Mouse (Mus musculus) layer of hippocampus, postnatal 14 days (tissue): ENCODE results near the gene Krtap17-1. TPM values are rescaled to one million over a fixed set of nuclear protein-coding genes. Genes with fewer than 3 reads are reported as not detected.

ENCODE experiments used
- DNase-seq, 2 experiments: peaks; one replicate each; pipeline ENCODE4 v3.0.0; 2021 to 2022; ENCODE audit warnings: low spot score in 2 of 2, mixed read lengths in 1 of 2
- long read RNA-seq, 2 experiments: library from polyadenylated mRNA; stranded (forward); transcript quantifications; one replicate each; pipeline ENCODE4 v2.0.0; 2021
- total RNA-seq, 2 experiments: library from RNA; stranded (reverse); gene quantifications; 2 replicates each; pipeline ENCODE4 v1.2.3; 2021

Gene Krtap17-1
- total RNA-seq = not detected
- long read RNA-seq, experiment 1 = 0 reads
- long read RNA-seq, experiment 2 = 0 reads

DNA sequence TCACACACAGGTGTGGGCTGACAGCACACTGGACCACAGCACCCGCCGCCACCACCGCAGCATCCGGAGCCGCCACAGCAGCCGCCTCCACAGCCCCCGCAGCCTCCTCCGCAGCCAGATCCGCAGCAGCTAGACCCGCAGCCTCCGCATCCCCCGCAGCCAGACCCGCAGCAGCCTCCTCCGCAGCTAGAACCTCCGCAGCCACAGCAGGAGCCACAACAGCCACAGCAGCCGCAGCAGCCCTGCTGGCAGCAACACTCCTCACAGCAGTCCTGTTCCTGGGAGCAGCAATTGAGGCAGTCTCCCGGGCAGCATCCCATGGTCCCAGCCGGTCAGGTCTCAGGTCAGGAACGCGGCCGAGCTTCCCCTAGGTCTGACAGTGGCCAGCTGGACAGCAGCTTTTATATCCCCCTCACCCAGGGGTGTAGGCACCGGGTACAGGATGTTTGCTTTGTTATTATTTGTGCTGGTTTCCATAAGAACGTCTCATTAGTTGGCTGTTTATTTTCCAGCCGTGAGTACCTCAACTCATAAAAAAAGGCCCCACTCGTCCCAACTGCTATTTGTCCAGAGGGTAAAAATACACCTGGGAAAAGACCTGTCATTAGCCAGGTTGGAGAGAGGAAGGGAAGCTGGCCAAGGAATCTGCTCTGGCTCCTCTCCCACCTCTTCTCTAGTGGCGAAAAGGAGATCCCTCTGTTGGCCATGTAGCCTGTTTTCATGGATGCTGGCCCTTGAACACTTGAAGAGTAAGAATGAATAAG is at the start of gene Krtap17-1:
Gene Krtap17-1, minus strand, starts transcription at position 375 of the 764 bp plus-strand sequence.
- DNase-seq = no peak

DNA sequence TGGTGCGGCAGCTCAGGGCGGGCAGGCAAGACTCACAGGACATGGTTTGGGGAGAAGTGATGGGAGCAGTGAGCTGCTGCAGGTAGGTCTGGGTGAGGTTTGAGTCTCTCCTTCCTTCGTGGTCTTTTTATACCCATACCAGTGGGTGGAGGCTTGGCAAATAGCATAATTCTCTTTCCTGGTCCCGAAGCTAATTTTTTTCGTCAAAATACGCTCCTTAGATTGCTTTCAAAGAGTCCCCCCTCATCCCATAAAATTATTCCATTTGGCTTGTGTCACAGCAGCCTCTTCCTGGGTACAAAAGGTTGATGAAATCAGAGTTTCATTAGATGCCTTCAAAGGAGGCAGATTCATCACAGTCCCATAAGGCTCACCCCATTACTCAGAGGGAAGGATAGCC is 47.7 kb upstream of the Krtap17-1 start, which contains the start of gene Krt34:
Gene Krt34, minus strand, starts transcription at position 101 of the 400 bp plus-strand sequence.
- DNase-seq = no peak

DNA sequence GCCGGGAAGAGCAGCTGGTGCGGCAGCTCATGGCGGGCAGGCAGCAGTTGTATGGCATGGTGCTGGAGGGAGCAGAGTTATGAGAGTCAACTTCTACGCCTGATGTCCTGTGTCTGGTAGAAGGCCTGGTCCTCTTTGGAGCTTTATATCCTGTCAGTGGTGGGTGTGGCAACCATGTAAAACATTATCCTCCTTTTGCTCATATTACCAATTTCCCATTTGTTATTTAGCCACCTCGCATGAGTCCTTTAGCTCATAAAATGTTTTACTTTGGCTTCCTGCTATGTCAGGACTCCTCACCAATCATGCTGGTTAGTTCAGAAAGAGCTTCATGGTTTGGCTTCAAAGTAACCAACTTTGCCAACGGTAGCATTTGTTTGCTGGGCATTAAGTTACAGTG is 36.0 kb upstream of the Krtap17-1 start, which contains the start of gene Krt33b:
Gene Krt33b, minus strand, starts transcription at position 101 of the 400 bp plus-strand sequence.
- DNase-seq = no peak

DNA sequence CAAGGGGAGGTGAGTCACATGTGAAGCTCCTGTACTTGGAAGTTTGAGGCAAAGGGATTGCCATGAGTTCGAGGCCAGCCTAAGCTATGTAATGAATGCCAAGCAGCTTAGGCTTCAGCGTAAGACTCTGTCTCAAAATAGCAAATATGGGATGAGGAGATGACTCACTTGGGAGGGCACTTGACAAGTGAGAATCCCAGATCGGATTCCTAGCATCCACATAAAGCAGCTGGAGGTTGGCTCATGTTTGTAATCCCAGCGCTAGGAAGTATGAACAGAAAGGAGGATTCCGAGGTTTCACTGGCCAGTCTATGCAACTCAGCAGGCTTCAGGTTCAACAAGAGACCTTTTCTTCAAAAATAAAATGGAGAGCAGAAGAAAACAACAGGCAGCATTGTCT is 27.6 kb upstream of the Krtap17-1 start:
- no peak for DNase-seq

DNA sequence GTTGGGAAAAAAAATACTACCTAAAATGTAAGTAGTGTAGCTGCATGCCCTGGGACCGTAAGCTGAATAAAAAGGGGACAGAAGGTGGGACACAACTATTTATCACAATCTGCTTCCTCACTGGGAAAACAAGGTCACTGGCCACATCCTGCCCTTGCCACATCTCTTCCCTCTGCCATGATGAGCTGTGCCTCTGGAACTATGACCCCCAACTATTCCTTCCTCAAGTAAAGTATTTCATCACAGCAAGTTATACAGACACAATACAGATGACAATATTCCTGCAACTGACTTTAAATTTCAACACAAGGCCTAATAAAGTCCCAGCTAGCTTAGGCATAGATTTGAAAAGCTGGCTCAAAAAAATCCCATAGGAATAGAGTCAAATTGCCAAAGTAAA is 25.7 kb upstream of the Krtap17-1 start:
- DNase-seq = no peak

DNA sequence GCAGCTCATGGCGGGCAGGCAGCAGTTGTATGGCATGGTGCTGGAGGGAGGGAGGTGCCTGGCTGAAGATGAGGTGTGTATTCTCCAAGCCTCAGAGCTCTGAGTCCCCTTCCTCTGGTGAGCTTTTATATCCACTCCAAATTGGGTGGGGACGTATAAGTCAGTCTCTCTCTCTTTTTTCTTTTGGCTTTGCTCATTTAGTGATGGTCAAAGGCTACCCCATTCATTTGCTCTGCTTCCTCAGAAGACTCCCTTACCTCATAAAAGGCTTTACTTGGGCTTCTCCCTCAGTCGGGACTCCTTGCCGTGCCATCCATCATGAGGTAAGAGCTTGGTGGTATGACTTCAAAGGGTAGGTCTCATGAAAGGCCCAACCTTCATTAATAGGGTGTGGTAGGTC is 22.3 kb upstream of the Krtap17-1 start, which contains the start of gene Krt33a:
Gene Krt33a, minus strand, starts transcription at position 101 of the 400 bp plus-strand sequence.
- no peak for DNase-seq

DNA sequence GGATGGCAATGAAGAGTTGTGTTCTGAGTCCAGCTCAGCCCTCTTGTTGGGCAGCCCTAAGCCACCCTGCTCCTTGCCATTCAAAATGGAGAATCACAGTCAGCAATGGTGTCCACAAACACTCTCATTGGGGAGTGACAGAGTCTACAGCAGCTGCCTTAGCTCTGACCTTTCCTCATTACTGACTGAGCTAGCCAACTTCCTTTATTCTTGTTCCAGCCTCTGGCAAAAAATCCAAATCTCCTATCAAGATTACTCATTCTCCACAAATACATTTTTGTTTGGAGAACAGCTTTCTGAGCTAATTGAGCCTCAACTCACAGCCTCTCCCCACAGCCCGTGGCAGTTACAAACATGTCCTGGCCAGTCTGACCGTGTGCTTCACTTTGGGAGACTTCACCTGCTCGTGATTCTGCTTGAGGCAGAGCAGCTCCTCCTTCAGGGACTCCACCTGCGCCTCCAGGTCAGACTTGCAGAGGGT is 19.9 kb upstream of the Krtap17-1 start:
- no peak for DNase-seq

DNA sequence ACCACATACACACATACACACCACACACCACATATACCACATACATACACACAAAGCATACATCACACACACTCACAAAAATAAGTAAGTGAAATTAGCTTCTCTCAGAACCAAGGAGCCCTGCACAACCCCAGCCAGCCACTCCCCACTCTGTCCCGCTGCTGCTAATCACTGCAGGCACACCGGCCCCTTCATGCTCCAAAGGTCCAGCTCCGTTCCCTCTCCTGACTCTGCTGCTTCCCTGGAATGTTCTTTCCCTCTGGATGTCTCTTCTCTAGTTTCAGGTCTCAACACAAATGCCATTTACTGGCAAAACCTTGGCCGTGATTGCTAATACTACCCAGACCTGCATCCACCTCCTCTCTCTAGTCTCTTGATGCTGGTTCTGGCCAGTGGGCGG is 16.9 kb upstream of the Krtap17-1 start:
- DNase-seq = no peak

DNA sequence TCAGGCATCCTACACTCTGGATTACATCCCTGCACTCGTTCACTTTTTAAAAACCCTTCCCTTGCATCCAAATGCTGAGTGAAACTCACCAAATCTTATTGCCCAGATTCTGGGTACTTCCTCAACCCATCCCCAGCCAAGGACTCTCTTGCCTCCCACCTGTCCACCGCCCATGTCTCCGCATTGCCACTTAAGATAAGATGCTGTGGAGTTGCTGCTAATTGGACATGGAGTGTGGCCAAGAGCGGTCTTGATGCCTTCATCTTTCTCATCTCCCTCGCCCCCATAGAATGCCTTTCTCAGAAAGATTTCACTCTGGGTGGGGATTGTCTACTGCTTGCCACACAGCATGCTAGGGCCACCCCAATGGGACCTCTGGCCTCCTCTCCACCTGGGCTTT is 14.5 kb upstream of the Krtap17-1 start:
- no peak for DNase-seq

DNA sequence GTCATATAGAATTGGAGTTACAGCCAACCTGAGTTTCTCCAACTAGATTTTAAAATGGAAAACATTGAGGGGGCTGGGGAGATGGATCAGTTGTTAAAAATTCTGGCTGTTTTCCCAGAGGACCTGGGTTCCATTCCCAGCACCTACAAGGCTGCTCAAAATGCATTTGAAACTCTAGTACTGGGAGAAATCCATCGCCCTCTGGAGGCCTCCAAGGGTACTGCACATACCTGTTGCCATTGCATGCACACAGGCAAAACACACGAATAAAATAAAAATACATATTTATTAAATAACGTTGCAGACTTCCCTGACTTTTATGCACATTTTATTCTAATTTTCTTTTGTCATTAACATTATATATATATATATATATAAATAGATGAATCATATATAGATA is 12.8 kb upstream of the Krtap17-1 start:
- no peak for DNase-seq

DNA sequence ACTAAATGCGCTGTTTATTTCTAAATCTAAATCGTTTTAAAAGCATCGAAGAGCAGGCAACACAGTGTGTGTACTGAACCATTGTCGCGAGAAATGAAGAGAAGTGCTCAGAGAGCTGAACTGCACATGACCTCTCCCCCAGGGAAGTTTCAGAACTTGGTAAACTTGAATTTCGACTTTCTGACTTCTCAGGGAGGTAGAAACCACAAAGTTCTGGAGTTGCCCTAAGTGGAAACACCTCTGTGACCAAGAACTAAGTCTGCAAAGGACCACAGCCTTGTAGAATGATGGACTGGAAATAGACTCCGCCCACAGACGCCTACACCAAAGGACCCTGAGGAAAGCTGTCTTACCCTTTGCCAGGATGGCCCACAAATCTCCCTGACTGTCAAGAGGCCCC is 12.1 kb upstream of the Krtap17-1 start:
- no peak for DNase-seq

DNA sequence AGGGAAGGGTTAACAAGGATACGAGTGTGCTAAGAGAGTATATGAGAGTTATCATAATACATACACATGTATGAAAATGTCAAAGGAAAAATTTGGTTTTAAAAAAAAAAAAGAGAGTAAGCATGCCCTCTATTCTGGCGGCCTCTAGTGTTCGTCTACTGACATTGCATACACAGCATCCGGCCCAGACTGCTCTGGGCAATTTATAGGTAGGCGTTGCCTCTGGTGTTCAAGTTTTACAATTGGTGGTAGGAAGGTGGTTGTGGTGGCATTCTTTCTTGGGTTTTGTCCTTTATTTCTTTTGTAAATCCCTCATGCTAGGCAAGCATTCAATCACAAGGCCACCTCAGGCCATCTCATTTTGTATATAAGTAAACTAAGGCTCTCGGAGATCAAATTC is 11.1 kb upstream of the Krtap17-1 start:
- DNase-seq = peak; percentile 47 to 68

DNA sequence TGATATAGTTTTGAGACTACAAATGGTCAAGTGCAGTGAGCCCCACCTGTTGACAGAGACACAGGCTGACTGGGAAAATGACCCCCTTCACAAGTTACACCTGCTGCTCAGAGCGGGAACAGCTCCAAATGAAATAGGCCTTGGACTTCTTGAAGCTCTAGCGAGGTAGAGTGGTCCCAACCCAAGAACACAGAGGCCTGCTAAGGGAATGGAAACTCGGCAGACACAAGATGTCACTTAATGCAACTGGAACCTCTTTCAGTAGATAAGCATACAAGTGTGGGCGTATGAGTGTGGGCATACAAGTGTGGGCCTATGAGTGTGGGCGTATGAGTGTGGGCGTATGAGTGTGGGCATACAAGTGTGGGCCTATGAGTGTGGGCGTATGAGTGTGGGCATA is 5.3 kb upstream of the Krtap17-1 start:
- DNase-seq = no peak

DNA sequence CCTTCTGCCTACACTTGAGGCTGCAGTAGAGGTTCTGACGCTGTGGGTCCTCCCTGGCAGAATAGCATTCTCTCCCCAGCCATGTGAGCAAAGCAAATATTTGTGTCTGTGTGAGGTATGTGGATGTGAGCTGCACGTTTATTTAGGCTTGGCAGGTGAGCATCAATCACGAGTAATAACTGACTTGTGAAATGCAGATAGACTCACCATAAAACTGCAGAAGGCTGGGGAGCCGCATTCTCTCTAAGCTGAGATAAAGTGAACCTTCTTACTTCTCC is 529 bp upstream of the Krtap17-1 start:
- DNase-seq = no peak

DNA sequence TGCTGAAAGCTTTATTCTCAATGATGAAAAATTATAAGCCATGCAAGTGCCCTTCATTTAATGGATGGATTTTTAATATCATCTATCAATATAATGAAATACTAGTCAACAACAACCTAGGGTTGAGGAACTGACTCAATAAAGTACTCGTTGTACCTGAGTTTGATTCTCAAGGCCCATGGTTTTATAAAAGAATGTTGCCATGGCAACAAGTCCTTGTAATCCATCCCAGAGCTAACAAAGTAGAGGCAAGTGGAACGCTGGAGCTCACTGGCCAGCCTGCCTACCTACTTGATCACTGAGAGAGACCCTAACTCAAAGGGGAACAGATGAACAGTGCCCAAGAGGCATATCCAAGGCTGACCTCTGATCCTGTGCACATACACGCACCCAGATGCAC is 3.2 kb downstream of the Krtap17-1 start:
- no peak for DNase-seq

DNA sequence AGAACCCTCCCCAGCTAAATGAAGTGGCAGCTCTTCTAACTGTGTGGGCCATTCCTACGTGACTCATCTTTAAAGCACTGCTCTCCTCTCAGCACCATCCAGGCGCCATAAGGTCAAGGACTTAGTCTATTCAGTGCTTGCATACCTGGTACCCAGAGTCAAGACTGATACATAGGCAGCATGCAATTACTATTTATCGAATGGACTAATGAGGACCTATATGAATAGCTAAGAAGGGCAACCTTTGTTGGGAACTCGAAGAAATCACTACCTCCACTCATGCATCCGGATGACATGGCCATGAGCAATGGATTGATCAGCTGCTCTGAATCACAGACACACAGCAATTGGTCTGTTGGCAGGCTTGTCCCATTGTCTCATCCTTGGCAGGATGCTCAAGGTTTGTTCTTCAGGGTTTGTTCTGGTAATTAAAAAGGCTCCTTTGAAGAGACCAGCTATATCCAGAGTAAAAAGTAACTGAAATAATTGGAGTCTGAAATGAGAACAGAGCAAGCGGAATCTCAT is 3.9 kb downstream of the Krtap17-1 start:
- no peak for DNase-seq

DNA sequence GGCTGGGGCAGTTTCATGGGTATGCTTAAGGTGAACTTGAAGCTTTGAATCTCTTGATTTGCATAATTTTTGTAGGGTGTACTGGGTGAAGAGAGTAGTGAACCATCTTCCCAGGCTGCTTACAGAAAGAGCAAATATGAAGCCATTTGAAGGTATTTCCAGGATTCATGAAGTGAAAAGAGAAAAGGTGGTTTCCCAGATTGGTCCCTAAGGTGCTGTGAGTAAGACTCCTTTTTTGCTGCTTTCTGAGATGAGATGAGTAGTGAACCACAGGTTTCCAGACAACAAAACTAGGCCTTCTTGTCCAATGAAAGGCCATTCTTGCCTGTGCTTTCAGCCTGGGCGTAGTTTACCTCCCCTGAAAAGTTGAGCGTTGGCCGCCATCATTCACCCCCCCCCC is 5.3 kb downstream of the Krtap17-1 start:
- DNase-seq = no peak

DNA sequence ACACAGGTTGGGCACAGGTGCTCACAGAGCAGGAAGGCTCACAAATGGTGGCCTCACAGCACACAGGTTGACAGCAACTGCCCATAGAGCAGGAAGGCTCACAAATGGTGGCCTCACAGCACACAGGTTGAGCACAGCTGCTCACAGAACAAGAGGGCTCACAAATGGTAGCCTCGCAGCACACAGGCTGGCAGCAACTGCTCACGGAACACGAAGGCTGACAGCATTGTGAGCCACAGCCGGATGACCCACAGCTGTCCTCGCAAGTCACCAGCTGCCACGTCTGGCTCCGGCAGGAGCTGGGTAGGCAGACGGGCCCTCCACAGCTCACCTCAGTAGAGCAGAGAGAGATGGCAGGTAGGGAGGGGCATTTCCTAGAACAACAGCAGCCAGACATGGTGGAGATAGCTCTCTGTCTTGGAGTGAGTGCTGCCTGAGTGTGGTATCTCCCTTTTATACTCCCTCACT is 7.6 kb downstream of the Krtap17-1 start, which contains the start of gene Krtap16-1:
Gene Krtap16-1, minus strand, starts transcription at position 418 of the 468 bp plus-strand sequence.
- no peak for DNase-seq

DNA sequence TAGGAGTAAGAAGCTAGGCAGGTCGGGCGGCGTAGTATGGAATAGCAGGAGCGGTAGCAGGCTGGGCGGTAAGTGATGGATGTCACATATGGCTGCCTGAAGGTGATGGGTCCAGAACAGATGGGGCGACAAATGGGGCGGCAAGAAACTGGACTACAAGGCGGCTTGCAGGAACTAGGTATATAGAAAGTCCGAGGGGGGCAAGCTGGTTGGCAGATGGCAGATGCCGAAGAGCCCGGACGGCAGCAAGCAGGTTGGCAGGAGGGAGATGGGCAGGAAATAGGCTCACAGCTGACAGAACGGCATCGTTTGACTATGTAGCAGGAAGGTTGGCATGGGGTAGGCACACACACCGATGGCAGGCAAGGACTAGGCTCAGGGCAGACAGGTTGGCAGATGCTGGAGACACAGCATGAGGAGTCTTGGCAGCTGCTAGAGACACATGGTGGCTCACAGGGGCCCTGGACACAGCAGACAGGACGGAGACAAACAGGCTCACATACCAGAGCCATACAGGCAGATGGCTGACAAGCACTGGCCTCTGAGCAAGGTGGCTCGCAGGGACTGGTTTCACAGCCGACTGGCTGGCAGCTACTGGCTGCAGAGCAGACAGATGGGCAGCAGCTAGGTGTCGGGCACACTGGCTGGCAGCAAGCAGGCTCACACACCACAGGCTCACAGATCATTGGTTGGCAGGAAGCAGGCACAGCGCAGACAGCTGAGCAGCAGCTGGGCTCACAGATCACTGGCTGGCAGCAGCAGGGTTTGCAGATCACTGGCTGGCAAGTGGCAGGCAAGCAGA is 8.3 kb downstream of the Krtap17-1 start:
- DNase-seq = peak; percentile 60 to 71

DNA sequence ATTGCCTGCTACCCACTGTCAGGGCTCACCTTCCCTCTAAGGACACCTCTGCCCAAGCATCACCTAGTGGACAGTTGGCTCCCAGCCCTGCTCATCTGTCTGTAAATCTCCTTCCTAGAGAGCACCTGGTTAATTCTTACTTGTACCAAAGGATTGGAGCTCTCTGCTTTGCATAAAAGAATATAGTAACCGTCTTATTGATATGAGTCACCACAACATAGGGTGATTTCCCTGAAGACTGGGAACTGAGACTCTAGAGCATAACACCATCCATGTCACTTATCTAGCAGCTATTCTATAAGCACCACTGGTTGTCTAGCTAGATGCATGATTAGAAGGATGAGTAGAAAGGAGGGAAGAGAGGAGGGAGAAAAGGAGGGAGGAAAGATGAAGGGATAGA is 10.4 kb downstream of the Krtap17-1 start:
- DNase-seq = no peak

DNA sequence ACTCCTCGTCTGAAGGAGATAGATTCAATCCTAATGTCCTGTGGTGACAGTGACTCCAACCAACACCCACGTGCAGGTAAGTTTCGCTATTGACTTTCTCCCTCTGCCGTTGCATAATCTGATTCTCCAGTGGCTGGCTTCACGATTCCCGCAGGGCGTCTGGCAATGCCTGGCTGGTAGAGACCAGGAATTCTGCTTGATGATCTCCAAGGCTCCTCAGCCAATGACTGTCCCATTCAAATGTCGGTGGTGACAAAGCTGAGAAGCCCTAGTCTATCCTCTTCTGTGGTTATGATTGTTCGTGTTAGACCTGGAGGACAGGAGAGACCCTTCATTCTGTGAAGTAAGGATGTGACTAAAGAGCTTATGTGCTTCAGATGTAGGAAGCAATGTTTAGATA is 11.1 kb downstream of the Krtap17-1 start:
- DNase-seq = no peak

DNA sequence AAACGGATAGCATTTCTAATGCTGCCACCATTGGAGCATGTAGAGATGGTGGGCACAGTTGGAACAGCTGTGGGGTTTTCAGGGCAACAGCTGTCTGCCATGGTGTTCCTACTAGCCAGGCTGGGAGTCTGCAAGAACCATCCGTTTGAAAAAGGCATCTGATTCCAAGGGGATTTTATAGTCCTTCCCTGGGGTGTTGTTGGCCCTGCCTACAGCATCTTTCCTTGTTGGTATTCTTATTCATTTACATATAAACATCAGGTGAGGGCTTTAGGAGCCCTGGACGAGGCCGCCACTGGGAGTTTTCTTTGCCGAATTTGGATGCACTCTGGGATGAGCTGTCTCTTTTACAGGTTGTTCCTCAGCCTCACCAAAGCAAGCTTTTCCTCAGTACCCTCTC is 14.8 kb downstream of the Krtap17-1 start, which contains the start of gene Krtap29-1:
Gene Krtap29-1, minus strand, starts transcription at position 101 of the 400 bp plus-strand sequence.
- DNase-seq = no peak
